Mouse (Mus musculus) spleen, adult 18-20 months (tissue): ENCODE results near the gene Mc3r.
A peak's percentile ranks its signal among the peaks of the same experiment; 100 is the strongest.

Experiments used
- DNase-seq, 2 experiments: peaks; one replicate each; pipeline ENCODE4 v3.0.0; 2022; ENCODE audit warnings: mixed read lengths in 2 of 2

The Mc3r gene

GRCm38 (mm10) chr2:172248106-172248764 is at the start of gene Mc3r:
Mc3r (plus strand) TSS chr2:172248492.
- DNase-seq, result peak in 1 of 2 experiments; percentile 14

- DNase-seq, result no peak
These were observed 46.1 kb upstream of the Mc3r start for GRCm38 (mm10) chr2:172201998-172202780.

DNA sequence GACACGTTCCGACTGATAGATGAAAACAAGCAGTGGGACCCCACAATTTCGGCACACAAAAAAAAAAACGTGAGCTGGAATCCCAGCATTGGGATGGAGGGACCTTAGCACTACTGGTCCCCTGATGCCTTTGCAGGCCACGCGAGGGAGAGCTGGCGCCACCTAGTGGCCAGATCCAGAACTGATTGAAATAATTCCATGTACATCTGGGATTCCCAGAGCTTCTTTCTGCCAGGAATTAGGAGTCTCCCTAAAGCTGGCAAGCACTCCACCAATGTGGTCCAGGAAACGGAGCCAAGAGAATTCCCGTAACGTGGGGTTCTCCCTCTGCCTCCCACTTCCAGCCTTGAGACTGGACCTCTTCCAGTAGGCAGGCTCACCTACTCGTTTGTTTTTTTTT is 41.3 kb upstream of the Mc3r start:
- peak in 1 of 2 experiments; percentile 53 for DNase-seq

GRCm38 (mm10) chr2:172213480-172213879 is 34.8 kb upstream of the Mc3r start:
- no peak for DNase-seq

DNA sequence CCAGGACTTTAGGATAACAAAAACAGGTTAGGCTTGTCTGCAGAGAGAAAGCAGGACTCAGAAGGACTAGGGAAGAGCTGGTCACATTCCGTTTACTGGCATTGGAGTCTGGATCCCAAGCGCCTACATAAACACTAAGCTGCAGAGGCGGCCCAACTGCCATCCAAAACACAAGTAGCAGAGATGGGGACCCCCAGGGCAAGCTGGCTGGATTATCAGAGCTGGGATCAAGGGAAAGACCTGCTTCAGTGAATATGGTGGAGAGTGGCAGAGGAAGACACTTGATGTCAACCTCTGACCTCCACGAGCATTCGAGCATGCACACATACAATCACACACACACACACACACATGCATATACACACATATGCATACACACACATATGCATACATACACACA is 34.0 kb upstream of the Mc3r start:
- no peak for DNase-seq

DNA sequence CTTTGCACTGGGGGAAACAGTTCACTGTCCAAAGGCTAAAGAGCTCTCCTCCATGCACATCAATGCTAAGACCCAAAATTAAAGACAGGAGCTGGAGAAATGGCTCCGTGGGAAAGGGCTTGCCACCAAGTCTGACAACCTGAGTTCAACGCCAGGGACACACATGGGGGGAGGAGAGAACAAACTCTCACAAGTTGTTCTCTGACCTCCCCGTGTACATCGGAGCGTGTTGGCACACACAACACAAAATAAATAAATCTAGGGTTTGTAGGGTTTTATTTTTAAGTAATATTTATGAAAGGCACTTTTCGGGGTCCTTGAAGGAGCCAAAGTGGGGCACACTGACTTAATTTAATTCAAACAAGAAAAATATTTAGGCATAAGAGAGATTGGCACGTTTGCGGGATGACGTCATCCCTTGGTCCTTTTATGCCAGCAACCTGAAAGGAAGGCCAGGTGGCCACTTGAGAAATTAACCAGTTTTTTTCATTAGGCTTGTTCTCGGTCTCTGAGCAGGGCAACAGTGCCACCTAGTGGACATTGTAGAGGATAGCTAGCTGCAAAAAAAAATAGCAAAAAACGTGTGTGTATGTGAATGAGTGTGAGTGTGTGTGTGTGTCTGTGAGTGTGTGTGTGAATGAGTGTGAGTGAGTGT is 32.7 kb upstream of the Mc3r start:
- DNase-seq, result peak in 1 of 2 experiments; percentile 3

DNA sequence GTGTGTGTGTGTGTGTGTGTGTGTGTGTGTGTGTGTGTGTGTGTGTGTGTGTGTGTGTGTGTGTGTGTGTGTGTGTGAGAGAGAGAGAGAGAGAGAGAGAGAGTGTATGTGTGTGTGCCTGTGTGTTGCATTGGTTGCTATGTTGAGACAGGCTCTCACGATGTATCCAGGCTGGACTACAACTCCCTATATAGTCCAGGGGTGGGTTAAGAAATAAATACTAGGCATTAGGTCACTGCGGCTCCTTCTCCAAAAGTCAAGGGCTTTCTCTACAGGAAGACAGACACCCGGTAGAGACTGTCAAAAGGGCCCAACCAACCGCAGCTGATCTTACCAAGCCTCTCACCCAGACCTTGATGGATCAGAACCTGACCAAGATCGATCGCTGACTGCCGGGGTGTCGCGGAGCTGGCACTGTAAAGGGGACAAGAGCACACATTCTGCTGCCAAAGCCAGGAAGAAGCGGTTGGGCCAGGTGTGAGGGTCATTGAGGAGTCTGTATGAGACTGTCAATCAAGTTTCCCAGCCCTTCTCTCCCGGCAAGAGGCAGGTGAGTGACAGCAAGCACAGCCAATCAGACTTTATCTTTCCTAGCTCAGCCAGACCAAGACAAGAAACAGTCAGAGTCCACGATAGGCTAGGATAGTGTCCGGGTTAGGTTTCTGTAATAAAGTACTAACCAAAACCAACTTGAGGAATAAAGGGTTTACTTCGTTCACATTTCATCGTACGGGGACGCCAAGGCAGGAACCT is 32.0 kb upstream of the Mc3r start:
- DNase-seq, result no peak

DNA sequence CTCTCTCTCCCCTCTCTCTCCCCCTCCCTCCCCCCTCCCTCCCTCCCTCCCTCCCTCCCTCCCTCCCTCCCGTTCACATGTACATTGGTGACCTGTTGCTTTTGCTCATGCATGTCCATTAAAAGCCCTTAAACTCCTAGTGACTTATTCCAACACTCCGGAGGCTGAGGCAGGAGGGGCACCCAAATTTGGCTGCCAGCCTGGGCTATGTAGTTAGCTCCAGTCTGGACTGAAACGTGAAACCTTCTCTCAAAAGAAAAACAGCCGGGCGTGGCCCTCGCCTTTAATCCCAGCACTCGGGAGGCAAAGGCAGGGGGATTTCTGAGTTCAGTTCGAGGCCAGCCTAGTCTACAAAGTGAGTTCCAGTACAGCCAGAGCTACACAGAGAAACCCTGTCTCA is 30.4 kb upstream of the Mc3r start:
- no peak for DNase-seq

DNA sequence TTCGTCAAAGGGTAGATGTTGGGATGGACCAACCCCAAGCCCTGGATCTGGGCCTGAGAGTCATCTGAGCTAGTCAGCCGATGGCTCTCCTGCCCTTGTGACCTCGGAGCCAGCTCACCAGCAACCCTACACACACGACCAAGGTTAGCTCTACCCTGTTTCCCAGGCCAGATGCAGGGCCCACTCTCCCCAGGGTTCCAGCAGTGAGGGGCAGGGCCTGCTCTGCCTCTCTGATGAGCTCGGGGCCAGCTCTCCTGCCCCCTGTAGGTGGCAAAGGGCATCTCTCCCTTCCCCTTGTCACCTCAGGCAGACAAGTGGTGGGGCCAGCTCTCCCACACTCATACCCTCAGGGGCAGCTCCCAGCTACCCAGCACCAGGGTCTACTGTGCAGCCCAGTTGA is 29.1 kb upstream of the Mc3r start:
- no peak for DNase-seq

- peak in 1 of 2 experiments; percentile 46 for DNase-seq
These were observed 26.5 kb upstream of the Mc3r start for GRCm38 (mm10) chr2:172221656-172222393.

GRCm38 (mm10) chr2:172222394-172222785 is 25.9 kb upstream of the Mc3r start:
- DNase-seq, result no peak

DNA sequence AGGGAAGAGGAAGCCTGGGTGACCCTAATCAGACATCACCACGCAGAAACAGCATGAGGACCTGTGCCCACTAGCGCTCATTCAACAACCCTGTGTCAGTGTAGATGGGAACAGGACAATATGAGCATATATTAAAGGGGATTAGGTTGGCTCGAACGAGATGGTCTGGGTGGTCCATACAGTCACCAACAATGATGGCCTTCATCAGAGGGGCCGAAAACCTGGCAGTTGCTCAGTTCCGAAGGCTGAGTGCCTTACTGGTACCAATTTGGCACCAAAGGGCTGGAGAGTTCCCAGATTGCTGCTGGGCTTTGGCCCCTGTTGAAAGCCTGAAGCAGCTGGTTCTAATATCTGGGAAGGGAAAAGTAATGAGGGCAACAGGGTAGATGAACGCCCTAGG is 25.4 kb upstream of the Mc3r start:
- DNase-seq, result no peak

- DNase-seq, result no peak
These were observed 24.7 kb upstream of the Mc3r start for GRCm38 (mm10) chr2:172223451-172224200.

DNA sequence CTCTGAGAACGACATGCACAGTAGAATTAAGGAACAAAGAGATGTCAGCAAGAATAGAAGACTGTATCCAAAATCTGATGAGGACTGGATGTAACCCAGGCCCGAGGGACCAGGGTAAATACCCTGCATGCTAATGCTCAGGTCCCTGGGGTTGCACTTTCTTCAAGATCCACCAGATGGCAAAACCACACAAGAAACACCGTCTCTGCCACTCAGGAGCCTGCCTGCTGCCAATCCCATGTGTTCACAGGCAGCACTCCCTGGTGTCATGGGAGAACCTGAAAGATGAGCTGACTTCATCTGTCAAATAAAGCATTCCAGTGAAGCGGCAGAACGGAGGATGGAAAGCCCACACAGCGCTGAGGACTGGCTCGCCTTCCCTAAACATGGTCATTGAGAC is 21.3 kb upstream of the Mc3r start:
- DNase-seq, result no peak

DNA sequence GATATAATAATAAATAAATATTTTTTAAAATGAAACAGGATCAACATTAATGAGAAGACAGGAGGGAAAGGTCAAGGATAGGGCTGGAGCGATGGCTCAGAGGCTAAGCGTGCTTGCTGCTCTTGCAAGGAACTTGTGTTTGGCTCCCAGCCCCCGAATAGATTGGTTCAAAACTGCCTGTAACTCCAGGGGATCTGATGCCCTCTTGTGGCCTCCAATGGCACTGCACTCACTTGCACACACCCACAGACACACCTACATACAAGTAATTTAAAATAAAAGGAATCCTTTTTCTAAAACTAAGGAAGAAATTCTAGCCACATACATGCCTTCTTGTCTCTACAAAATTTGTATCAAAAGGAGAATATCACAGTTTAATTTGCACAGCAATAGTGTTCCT is 20.5 kb upstream of the Mc3r start:
- DNase-seq, result no peak

DNA sequence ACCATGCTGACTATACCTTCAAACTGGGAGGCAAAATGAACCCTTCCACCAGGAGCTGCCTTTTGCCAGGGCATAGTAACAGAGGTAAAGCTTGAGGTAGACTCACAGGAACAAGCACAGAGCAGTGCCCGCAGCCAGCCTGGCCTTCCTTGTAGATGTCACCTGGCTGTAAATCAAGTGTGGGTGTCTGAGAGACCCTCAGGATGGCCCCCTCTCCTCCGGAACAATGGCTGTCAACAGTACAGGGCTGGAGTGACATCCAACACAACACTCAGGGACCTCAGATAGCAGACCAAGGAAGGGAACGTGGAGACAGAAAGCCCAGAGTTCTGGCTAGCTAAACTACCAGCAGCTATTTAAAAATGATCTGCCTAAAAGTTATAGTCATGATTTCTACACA is 19.1 kb upstream of the Mc3r start:
- no peak for DNase-seq

DNA sequence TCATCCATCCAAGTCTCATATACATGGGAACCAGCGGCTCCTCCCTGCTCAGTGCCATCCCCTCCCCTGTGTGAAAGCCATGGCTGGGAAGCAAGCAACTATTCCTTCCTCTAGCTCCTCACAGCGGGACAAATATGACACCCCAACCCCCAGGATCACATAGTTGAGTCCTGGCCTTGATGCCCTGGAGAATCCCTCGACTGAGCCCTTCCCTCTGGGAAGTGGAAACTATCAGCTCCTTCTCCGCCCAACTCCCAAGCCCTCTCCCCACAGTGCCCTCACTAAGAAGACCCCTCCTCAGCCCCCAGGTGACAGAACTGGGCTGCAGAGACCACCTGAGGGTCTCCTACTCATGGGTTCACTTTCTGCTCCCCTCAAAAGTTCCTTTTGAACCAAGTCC is 18.2 kb upstream of the Mc3r start:
- DNase-seq, result no peak

GRCm38 (mm10) chr2:172238220-172238619 is 10.1 kb upstream of the Mc3r start:
- DNase-seq, result no peak

- no peak for DNase-seq
These were observed 7.3 kb upstream of the Mc3r start for GRCm38 (mm10) chr2:172241031-172241430.

DNA sequence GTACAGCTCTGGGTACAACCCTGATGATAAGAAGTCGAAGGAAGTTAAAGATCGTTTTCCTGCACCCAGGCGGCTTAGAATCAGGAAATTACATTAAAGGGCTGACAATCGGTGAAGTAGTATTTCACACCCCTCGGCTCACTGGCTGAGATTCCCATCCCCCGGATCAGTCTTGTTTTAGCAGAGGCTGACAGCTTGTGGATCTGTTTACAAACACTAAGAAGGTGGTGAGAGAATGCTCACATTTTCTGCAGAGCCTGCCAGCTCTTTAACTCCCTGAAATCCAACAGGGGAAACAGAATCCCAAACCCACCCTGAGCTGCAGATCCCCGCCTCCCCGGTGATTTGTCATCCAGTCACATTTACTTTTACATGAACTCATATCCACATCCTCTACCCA is 2.8 kb upstream of the Mc3r start:
- DNase-seq, result no peak

DNA sequence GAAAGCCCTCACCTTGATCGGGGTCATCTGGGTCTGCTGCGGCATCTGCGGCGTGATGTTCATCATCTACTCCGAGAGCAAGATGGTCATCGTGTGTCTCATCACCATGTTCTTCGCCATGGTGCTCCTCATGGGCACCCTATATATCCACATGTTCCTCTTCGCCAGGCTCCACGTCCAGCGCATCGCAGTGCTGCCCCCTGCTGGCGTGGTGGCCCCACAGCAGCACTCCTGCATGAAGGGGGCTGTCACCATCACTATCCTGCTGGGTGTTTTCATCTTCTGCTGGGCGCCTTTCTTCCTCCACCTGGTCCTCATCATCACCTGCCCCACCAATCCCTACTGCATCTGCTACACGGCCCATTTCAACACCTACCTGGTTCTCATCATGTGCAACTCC is 1.0 kb downstream of the Mc3r start:
- no peak for DNase-seq

DNA sequence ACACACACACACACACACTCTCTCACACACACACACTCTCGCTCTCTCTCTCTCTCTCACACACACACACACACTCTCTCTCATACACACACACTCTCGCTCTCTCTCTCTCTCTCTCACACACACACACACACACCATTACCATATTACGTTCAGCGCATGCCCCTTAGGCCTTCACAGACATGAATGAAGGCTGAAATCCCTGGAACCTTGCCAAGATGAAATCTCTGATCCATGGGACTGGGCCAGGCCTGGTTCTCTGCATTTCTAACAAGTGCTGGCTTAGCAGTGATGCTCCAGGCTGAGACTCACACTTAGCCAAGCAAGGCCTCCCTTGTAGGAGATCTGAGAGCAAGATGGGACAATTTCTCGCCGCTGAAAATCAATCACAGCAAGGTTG is 8.1 kb downstream of the Mc3r start:
- DNase-seq, result no peak
